Mouse (Mus musculus) ovary, postnatal 14 days (tissue): Measurements from ENCODE around the gene Zbtb8a.

Experiments
- DNase-seq: peaks from one replicate; pipeline ENCODE4 v3.0.0; 2022; ENCODE audit warnings: low spot score

Zbtb8a gene

DNA sequence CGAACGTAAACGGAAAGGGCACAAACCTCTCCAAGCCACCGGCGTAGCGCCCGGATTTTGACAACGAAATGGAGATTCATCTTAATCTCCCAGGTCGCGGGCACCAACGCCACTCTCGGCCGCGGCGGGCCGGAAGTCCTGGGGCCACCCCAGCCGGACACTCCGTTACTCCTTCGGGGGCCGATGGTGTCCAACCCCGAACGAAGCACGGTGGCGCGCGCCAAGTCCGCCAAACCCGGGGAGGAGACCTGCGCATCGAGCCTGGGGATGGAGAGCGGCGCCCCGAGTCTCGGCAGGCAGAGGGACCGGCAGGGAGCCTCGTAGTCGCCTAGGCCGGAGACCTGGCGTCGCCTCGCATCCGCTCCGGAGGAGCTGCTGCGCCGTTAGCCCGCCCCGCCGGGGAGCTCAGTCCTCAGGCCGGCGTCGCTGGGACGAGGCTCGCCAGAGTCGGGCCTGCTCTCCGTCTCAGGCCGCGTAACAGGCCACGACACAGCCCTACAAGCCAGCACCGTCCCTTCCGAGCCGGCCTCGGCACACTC lies 43.2 kb downstream of the Zbtb8a start:
- peak; percentile 50 for DNase-seq

DNA sequence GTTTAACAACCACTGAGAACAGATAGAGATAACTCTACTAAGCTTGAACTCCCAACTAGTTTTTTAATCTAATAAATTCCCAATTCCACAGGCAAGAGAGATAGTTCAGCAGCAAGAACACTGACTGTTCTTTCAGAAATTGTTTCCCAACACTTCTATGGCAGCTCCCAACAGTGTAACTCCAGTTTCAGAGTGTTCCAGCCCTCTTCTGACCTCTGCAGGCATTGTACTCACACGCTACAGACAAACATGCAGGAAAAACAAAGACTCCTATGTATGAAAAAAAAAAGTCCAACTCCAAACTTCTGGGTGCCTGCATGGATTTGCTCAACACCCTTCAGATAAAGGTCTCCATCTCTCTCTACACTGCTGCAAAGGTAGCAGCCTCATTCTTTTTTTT lies 45.1 kb downstream of the Zbtb8a start:
- no peak for DNase-seq

DNA sequence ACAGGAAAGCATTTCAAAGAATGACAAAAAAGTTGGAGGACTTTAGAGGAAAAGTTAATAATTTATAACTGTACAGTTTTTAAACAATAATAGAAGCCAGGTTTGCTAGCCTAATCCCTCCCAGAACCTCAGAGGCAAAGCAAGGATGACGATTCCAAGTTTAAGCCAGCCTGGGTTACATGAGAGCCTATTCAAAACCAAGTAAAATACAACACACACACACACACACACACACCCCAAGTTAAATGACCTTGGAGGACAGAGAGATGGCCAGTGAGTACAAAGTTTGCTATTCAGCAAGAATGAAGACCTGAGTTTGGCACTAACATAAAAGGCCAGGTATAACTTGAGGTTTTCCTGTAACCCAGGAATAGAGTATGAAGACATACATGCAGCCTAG lies 51.7 kb downstream of the Zbtb8a start:
- DNase-seq: no peak

DNA sequence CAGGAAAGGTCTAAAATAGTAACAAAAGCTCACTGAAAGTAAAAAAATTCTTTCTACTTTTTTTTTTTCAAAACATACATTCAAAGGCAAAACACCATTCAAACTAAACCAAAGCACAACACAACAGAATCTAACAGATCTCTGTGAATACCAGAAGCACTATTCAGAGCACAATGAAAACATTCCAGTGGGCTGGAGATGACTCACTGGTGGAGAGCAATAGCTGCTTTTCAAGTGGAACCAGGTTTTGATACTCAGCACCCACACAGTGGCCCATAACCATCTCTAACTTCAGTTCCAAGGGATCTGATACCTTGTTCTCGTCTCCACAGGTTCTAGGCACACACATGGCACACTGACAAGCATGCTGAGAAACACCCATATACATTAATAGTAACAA lies 53.2 kb downstream of the Zbtb8a start:
- DNase-seq: no peak

- no peak for DNase-seq
These were observed 54.4 kb downstream of the Zbtb8a start for GRCm38 (mm10) chr4:129323491-129323890.

DNA sequence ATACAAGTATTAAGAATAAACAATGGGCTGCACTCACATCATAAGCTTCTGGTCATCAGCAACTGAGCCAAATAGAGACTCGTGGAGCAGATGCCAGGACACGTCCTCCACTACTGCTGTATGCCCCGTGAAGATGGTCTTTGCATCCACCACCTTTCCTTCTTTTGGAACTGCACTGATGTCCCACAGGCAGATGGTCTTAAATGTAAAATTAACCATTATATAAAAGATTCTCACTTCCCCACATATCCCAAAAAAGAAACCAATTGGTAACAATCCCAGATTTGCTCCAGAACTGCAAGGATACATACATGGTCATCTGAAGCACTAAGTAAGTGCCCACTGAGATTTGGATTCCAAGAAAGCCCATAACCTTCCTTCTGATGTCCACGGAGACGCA lies 55.9 kb downstream of the Zbtb8a start:
- DNase-seq: no peak

GRCm38 (mm10) chr4:129320876-129321275 lies 57.0 kb downstream of the Zbtb8a start:
- no peak for DNase-seq

DNA sequence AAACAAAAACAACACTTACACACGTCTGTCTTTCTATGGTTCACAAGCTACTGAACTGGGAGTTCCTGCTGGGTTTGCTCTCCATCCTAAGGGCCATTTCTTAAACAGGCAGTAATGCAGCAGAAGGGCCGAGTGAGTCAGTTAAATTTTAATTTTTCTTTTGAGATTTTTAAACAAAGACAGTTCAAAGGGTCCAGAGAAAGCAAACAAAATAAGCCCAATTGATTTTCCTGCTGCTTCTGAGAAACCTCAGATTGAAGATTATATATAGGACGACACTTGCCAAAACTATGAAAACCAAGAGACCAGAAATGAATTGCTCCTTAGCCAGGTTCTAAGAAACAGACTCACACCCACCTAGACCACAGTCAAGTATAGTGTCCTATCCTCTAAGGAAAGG lies 64.0 kb downstream of the Zbtb8a start:
- no peak for DNase-seq

DNA sequence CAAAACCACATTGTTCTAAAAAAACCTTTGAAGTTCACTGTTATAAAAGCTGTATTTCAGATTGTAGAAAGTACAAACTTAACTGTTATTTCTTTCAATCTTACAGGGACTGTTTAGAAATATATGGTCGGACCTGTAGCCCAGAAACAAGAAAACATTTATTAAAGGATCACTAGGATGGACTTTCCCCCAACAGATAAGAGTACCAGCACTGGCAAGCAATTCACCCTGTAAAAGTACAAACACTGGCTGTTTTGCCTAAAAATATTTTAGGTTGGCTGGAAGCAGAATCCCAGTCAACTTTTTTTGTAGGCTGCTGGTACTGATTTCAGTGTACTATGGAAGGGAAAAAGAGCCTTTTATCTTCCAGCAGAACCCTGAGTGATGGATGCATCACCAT lies 70.0 kb downstream of the Zbtb8a start:
- no peak for DNase-seq

- no peak for DNase-seq
These were observed 73.6 kb downstream of the Zbtb8a start for GRCm38 (mm10) chr4:129304306-129304705.

DNA sequence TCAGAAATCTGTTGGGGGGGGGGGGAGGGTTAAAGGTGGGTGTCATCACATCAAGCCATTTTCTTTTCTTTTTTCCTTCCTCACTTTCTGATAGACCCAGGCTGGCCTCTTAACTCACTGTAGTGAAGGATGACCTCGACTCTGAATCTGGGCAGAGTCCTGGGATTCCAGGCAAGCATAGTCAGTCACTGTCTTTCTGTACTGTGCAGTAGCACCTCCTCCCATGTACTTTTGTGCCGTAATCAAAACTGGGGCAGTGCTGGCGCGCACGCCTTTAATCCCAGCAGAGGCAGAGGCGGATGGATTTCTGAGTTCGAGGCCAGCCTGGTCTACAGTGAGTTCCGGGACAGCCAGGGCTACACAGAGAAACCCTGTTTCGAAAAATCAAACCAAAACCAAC lies 74.1 kb downstream of the Zbtb8a start:
- no peak for DNase-seq
